18 mouse cellular contexts compared by ENCODE assay signal in genomic region chr4:101655415-101655790, GRCm38 (mm10). TPM values are rescaled to one million over a fixed set of nuclear protein-coding genes. Genes with fewer than 3 reads are reported as not detected.
DNase-seq lines count a peak whose midpoint lies in the region; ATAC-seq and TF ChIP-seq lines count a peak whose summit lies in the region.
"Had no signal": no experiment of that assay in that cellular context is flagged by ENCODE, and none has a peak within 500 bp of the region (broad histone marks: within the 10 kb centered on the region; RNA-seq: fewer than 3 reads in every experiment).

No protein-coding gene starts in this region.

- peak overlapping the region; percentile 56; the same call in 1 of the 2 replicates for H3K27ac ChIP-seq in layer of hippocampus, adult 2 months
- H3K27ac ChIP-seq in limb, embryonic 10.5 days = no peak overlapping the region
- H3K27ac ChIP-seq in liver, postnatal 0 days (ENCODE audit: low read depth) = peak overlapping the region; percentile 58
- H3K27ac ChIP-seq in hindbrain, embryonic 10.5 days = no peak overlapping the region
- H3K27ac ChIP-seq: hindbrain, postnatal 0 days; midbrain, embryonic 13.5 days had no signal

- TF ChIP-seq EP300 in liver, postnatal 0 days (IDR thresholded peaks at IDR 0.05; ENCODE audit: low read depth) = no peak

- H3K9ac ChIP-seq in liver, postnatal 0 days (replicated peaks) = peak overlapping the region; percentile 21; the same call in 1 of the 2 replicates
- H3K9ac ChIP-seq: embryonic facial prominence, embryonic 13.5 days; heart, embryonic 12.5 days; midbrain, embryonic 13.5 days had no signal

- peak; percentile 78 for ATAC-seq in liver, postnatal 0 days
- ATAC-seq: hindbrain, postnatal 0 days; midbrain, embryonic 13.5 days had no signal

- no peaks in the 10 kb centered on the region for H3K27me3 ChIP-seq in limb, embryonic 10.5 days (ENCODE audit: low read depth, poor library complexity, severe bottlenecking)
- H3K27me3 ChIP-seq in liver, postnatal 0 days (ENCODE audit: insufficient read depth, low read length) = no peaks in the 10 kb centered on the region
- H3K27me3 ChIP-seq in hindbrain, embryonic 10.5 days (ENCODE audit: insufficient read depth, poor library complexity, severe bottlenecking) = no peaks in the 10 kb centered on the region
- H3K27me3 ChIP-seq: embryonic facial prominence, embryonic 13.5 days; heart, embryonic 12.5 days; midbrain, embryonic 13.5 days had no signal

- TF ChIP-seq CTCF in layer of hippocampus, adult 2 months (conservative IDR thresholded peaks at IDR 0.05) = no peak
- TF ChIP-seq CTCF in liver, postnatal 0 days (IDR thresholded peaks at IDR 0.05; ENCODE audit: low read depth) = no peak

- DNase-seq in layer of hippocampus, adult 2 months (ENCODE audit: low spot score in 2 of 2) = no peak
- DNase-seq in layer of hippocampus, adult 8-10 months (ENCODE audit: low spot score in 2 of 2) = no peak
- peak; percentile 51 for DNase-seq in c-Kit-positive CD71-positive TER-119-negative erythroid progenitor cells, embryonic 14.5 days (ENCODE audit: low read depth)
- DNase-seq in limb, embryonic 10.5 days (ENCODE audit: low spot score) = peak; percentile 7
- no peak for DNase-seq in liver, postnatal 0 days
- DNase-seq in right cerebral cortex, adult 2 months (ENCODE audit: low spot score in 2 of 2) = no peak
- DNase-seq in hindbrain, embryonic 10.5 days (ENCODE audit: low spot score) = no peak
- DNase-seq: cerebellum, adult 2 months; gastrocnemius, postnatal 25 days; heart, postnatal 4 days; kidney, adult 8-10 months; lung, adult 2 months; spleen, adult 18-20 months; thymus, postnatal 14 days had no signal

- WGBS in limb, embryonic 10.5 days = 88% methylated on average over 7 of the region's 7 CpGs
- WGBS in liver, postnatal 0 days (ENCODE audit: insufficient replicate concordance) = 61% methylated on average over 7 of the region's 7 CpGs
- 93% methylated on average over 7 of the region's 7 CpGs for WGBS in hindbrain, embryonic 10.5 days

- H3K4me3 ChIP-seq in layer of hippocampus, adult 2 months = no peak overlapping the region
- H3K4me3 ChIP-seq in limb, embryonic 10.5 days = no peak overlapping the region
- H3K4me3 ChIP-seq in liver, postnatal 0 days (ENCODE audit: low read depth, low read length) = no peak overlapping the region
- no peak overlapping the region for H3K4me3 ChIP-seq in hindbrain, embryonic 10.5 days
- H3K4me3 ChIP-seq: embryonic facial prominence, embryonic 13.5 days; heart, embryonic 12.5 days; midbrain, embryonic 13.5 days had no signal

- peaks cover 26% of the 10 kb centered on the region for H3K4me1 ChIP-seq in limb, embryonic 10.5 days
- H3K4me1 ChIP-seq in liver, postnatal 0 days (ENCODE audit: insufficient read depth) = peaks cover 12% of the 10 kb centered on the region
- H3K4me1 ChIP-seq in hindbrain, embryonic 10.5 days (replicated peaks) = 0 out of 2 replicates have a peak, but pooled peaks cover 2% of the 10 kb centered on the region
- H3K4me1 ChIP-seq: midbrain, embryonic 13.5 days had no signal

- H3K36me3 ChIP-seq in limb, embryonic 10.5 days = peaks cover 42% of the 10 kb centered on the region
- peaks cover 27% of the 10 kb centered on the region for H3K36me3 ChIP-seq in liver, postnatal 0 days (replicated peaks; ENCODE audit: insufficient read depth, low read length)
- peaks cover 46% of the 10 kb centered on the region for H3K36me3 ChIP-seq in hindbrain, embryonic 10.5 days

- no peaks in the 10 kb centered on the region for H3K9me3 ChIP-seq in limb, embryonic 10.5 days (replicated peaks)
- no peaks in the 10 kb centered on the region for H3K9me3 ChIP-seq in liver, postnatal 0 days (ENCODE audit: low read length)
- H3K9me3 ChIP-seq in hindbrain, embryonic 10.5 days = no peaks in the 10 kb centered on the region
- H3K9me3 ChIP-seq: embryonic facial prominence, embryonic 13.5 days; heart, embryonic 12.5 days; midbrain, embryonic 13.5 days had no signal

- peak overlapping the region; percentile 47 for H3K4me2 ChIP-seq in liver, postnatal 0 days (ENCODE audit: low read depth, low read length)
- H3K4me2 ChIP-seq: embryonic facial prominence, embryonic 13.5 days; heart, embryonic 12.5 days; midbrain, embryonic 13.5 days had no signal

RNA-seq across cellular contexts. Expression of gene Leprot, which starts 7.9 kb away (rescaled TPM):
- total RNA-seq in layer of hippocampus, adult 2 months (2021) = 10 to 100 TPM; 27.4 to 27.9 TPM
- 10 to 100 TPM; 23.6 to 33.8 (median 28.7) TPM for total RNA-seq in layer of hippocampus, adult 8-10 months (2022)
- polyA plus RNA-seq in limb, embryonic 10.5 days (2016; fragmentation: Nextera tagmentation; extraction: Ambion mirVana) = 54.6 and 64.8 TPM in 2 replicates
- polyA plus RNA-seq in liver, postnatal 0 days (2015; fragmentation: Nextera tagmentation; extraction: Ambion mirVana) = 39.7 and 41.1 TPM in 2 replicates
- 67.6 and 69.1 TPM in 2 replicates for polyA plus RNA-seq in hindbrain, embryonic 10.5 days (2016; fragmentation: Nextera tagmentation; extraction: Ambion mirVana)

Comparison
In these comparisons a context has a peak if more than half of its experiments do, and no peak if none do; other contexts are left out.
1. DNase-seq: peak in c-Kit-positive CD71-positive TER-119-negative erythroid progenitor cells, embryonic 14.5 days (single experiment) and limb, embryonic 10.5 days (single experiment); none in layer of hippocampus, adult 2 months (0 of 2), layer of hippocampus, adult 8-10 months (0 of 2), liver, postnatal 0 days (single experiment), right cerebral cortex, adult 2 months (0 of 2) and hindbrain, embryonic 10.5 days (single experiment).
2. H3K27ac ChIP-seq: peak in layer of hippocampus, adult 2 months (single experiment) and liver, postnatal 0 days (single experiment); none in limb, embryonic 10.5 days (single experiment) and hindbrain, embryonic 10.5 days (single experiment).